15 mouse cellular contexts compared by ENCODE assay signal in the genomic region with DNA sequence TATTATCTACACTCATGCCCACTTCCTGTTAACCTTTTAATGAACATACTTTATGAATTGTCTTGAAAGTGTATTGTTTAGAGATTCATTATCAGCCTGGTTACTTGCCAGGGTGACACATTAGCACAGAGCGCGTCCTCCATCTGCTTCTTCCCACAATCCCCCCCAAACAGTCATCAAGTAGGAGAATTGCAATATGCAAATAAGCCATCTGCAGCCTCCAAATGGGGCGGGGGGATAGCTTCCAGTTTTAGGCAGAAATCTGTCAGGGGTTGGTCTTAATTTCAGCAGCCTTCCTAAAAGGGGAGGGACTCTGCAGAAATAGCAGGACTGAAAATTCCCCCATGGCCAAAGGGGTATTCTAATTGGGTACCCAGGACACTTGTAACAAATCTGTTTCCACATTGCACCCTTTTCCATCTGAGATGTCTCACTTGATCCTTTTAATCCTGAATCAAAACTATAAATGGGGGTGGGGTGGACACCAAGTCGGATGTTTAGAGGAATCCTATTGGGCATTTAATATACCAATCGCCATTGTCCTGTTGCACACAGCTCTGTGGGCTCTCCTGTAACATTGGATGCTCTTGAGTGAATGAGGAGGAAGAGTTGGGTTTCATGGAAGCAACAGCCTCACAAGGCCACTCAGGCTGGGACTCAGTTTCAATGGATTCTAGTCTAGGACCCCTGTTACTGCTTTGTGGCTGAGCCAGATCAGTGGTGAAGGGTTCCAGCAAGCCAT. TPM values are rescaled to one million over a fixed set of nuclear protein-coding genes. Genes with fewer than 3 reads are reported as not detected.
A peak's percentile ranks its signal among the peaks of the same experiment; 100 is the strongest.
DNase-seq lines count a peak whose midpoint lies in the region; ATAC-seq lines count a peak whose summit lies in the region.
"Had no signal": no experiment of that assay in that cellular context is flagged by ENCODE, and none has a peak within 500 bp of the region (broad histone marks: within the 10 kb centered on the region; RNA-seq: fewer than 3 reads in every experiment).

No protein-coding gene starts in this region.

- 77% methylated on average over 5 of the region's 5 CpGs for WGBS in hindbrain, embryonic 11.5 days
- WGBS in hindbrain, embryonic 10.5 days = 80% methylated on average over 5 of the region's 5 CpGs
- 46% methylated on average over 5 of the region's 5 CpGs for WGBS in hindbrain, embryonic 14.5 days
- 58% methylated on average over 5 of the region's 5 CpGs for WGBS in midbrain, embryonic 13.5 days

- no peak overlapping the region for H3K27ac ChIP-seq in hindbrain, embryonic 11.5 days (ENCODE audit: low read depth, low read length)
- no peak overlapping the region for H3K27ac ChIP-seq in hindbrain, embryonic 10.5 days
- H3K27ac ChIP-seq in hindbrain, embryonic 14.5 days = peak overlapping the region; percentile 68; the same call in 1 of the 2 replicates
- H3K27ac ChIP-seq in midbrain, embryonic 13.5 days = no peak overlapping the region
- H3K27ac ChIP-seq: liver, embryonic 15.5 days had no signal

- no peaks in the 10 kb centered on the region for H3K9me3 ChIP-seq in hindbrain, embryonic 11.5 days (ENCODE audit: control insufficient read depth, low read length)
- H3K9me3 ChIP-seq in hindbrain, embryonic 10.5 days = no peaks in the 10 kb centered on the region
- no peaks in the 10 kb centered on the region for H3K9me3 ChIP-seq in hindbrain, embryonic 14.5 days (ENCODE audit: control insufficient read depth, low read length)
- no peaks in the 10 kb centered on the region for H3K9me3 ChIP-seq in midbrain, embryonic 13.5 days
- H3K9me3 ChIP-seq: liver, embryonic 15.5 days had no signal

- H3K4me2 ChIP-seq in hindbrain, embryonic 11.5 days (replicated peaks; ENCODE audit: low read depth, low read length) = no peak overlapping the region
- H3K4me2 ChIP-seq in hindbrain, embryonic 14.5 days (replicated peaks) = no peak overlapping the region
- no peak overlapping the region for H3K4me2 ChIP-seq in midbrain, embryonic 13.5 days (replicated peaks)
- H3K4me2 ChIP-seq: liver, embryonic 15.5 days had no signal

- H3K9ac ChIP-seq in hindbrain, embryonic 11.5 days (ENCODE audit: low read depth, low read length) = no peak overlapping the region
- H3K9ac ChIP-seq in hindbrain, embryonic 14.5 days = no peak overlapping the region
- H3K9ac ChIP-seq in midbrain, embryonic 13.5 days (replicated peaks) = no peak overlapping the region
- H3K9ac ChIP-seq: liver, embryonic 15.5 days had no signal

- peak; percentile 33 for DNase-seq in hindbrain, embryonic 11.5 days (ENCODE audit: low spot score)
- no peak for DNase-seq in hindbrain, embryonic 10.5 days (ENCODE audit: low spot score)
- peak; percentile 80 for DNase-seq in cerebellum, adult 9-10 months
- DNase-seq in hindbrain, embryonic 14.5 days (ENCODE audit: low spot score) = peak; percentile 68
- DNase-seq in adrenal gland, adult 2 months = no peak
- DNase-seq in yolk sac, embryonic 10.5 days (ENCODE audit: low spot score) = no peak
- DNase-seq in adrenal gland, adult 8-10 months = no peak
- DNase-seq: adrenal gland, postnatal 10 days; kidney, adult 2 months had no signal

- no peaks in the 10 kb centered on the region for H3K4me1 ChIP-seq in hindbrain, embryonic 11.5 days (replicated peaks; ENCODE audit: control insufficient read depth, insufficient read depth, low read length)
- no peaks in the 10 kb centered on the region for H3K4me1 ChIP-seq in hindbrain, embryonic 10.5 days (replicated peaks)
- H3K4me1 ChIP-seq in hindbrain, embryonic 14.5 days (replicated peaks; ENCODE audit: control insufficient read depth, insufficient read depth, low read length) = 0 out of 2 replicates have a peak, but pooled peaks cover 5% of the 10 kb centered on the region
- no peaks in the 10 kb centered on the region; the same call in 1 of the 2 replicates for H3K4me1 ChIP-seq in midbrain, embryonic 13.5 days (replicated peaks)
- H3K4me1 ChIP-seq: liver, embryonic 15.5 days; megakaryocyte, embryonic 14.5 days had no signal

- peak; percentile 87 for ATAC-seq in hindbrain, embryonic 11.5 days (ENCODE audit: low FRiP score)
- ATAC-seq in hindbrain, embryonic 14.5 days (ENCODE audit: low FRiP score) = peak; percentile 72
- ATAC-seq in midbrain, embryonic 13.5 days = peak; percentile 49

- H3K27me3 ChIP-seq in hindbrain, embryonic 11.5 days (ENCODE audit: control insufficient read depth, insufficient read depth, low read length) = no peaks in the 10 kb centered on the region
- H3K27me3 ChIP-seq in hindbrain, embryonic 10.5 days (ENCODE audit: insufficient read depth, poor library complexity, severe bottlenecking) = no peaks in the 10 kb centered on the region
- no peaks in the 10 kb centered on the region for H3K27me3 ChIP-seq in hindbrain, embryonic 14.5 days (ENCODE audit: control insufficient read depth, insufficient read depth, low read length)
- H3K27me3 ChIP-seq in midbrain, embryonic 13.5 days = no peaks in the 10 kb centered on the region
- H3K27me3 ChIP-seq: liver, embryonic 15.5 days; megakaryocyte, embryonic 14.5 days had no signal

- no peak overlapping the region for H3K4me3 ChIP-seq in hindbrain, embryonic 11.5 days (ENCODE audit: low read depth, low read length)
- H3K4me3 ChIP-seq in hindbrain, embryonic 10.5 days = no peak overlapping the region
- no peak overlapping the region for H3K4me3 ChIP-seq in hindbrain, embryonic 14.5 days (replicated peaks; ENCODE audit: low read length)
- H3K4me3 ChIP-seq in midbrain, embryonic 13.5 days (replicated peaks) = no peak overlapping the region
- H3K4me3 ChIP-seq: erythroblast, embryonic 14.5 days; liver, embryonic 15.5 days; megakaryocyte, embryonic 14.5 days had no signal

- no peaks in the 10 kb centered on the region for H3K36me3 ChIP-seq in hindbrain, embryonic 11.5 days (ENCODE audit: control insufficient read depth, insufficient read depth, low read length)
- H3K36me3 ChIP-seq in hindbrain, embryonic 10.5 days = no peaks in the 10 kb centered on the region
- no peaks in the 10 kb centered on the region for H3K36me3 ChIP-seq in hindbrain, embryonic 14.5 days (replicated peaks; ENCODE audit: control insufficient read depth, insufficient read depth)
- H3K36me3 ChIP-seq in midbrain, embryonic 13.5 days = no peaks in the 10 kb centered on the region
- H3K36me3 ChIP-seq: liver, embryonic 15.5 days had no signal

RNA-seq across cellular contexts. Expression of a gene that starts 51.7 kb away (rescaled TPM):
- 12.9 and 15.1 TPM in 2 replicates for polyA plus RNA-seq in hindbrain, embryonic 11.5 days (2014; fragmentation: Nextera tagmentation; extraction: Ambion mirVana)
- 4.1 and 6.9 TPM in 2 replicates for polyA plus RNA-seq in hindbrain, embryonic 10.5 days (2016; fragmentation: Nextera tagmentation; extraction: Ambion mirVana)
- polyA plus RNA-seq in hindbrain, embryonic 14.5 days (2014; fragmentation: Nextera tagmentation; extraction: Ambion mirVana) = 97.4 and 119 TPM in 2 replicates
- polyA plus RNA-seq in midbrain, embryonic 13.5 days (2015; fragmentation: Nextera tagmentation; extraction: Ambion mirVana) = 33.7 and 36.0 TPM in 2 replicates
- total RNA-seq in adrenal gland, adult 2 months (2021) = 10 to 100 TPM; 27.7 to 41.8 TPM
- polyA plus RNA-seq in adrenal gland, adult 2 months (2012; rRNA removed) = 7.7 and 8.9 TPM in 2 replicates
- total RNA-seq in adrenal gland, adult 8-10 months (2022) = 10 to 100 TPM; 28.3 to 41.6 (median 38.0) TPM
- total RNA-seq: common myeloid progenitor, adult 5-6 weeks had no signal
- polyA plus RNA-seq: C2C12; erythroblast, embryonic 14.5 days; liver, embryonic 15.5 days had no signal

Comparison
In these comparisons a context has a peak if more than half of its experiments do, and no peak if none do; other contexts are left out.
1. DNase-seq: peak in hindbrain, embryonic 11.5 days (single experiment), cerebellum, adult 9-10 months (single experiment) and hindbrain, embryonic 14.5 days (single experiment); none in hindbrain, embryonic 10.5 days (single experiment), adrenal gland, adult 2 months (single experiment), yolk sac, embryonic 10.5 days (single experiment) and adrenal gland, adult 8-10 months (single experiment).
2. Peak in every context shown above with its lines, with median percentiles within 50 percentile points of each other: ATAC-seq.